Mouse (Mus musculus) CH12.LX (cell line): ENCODE data around the gene Zfp235. TPM values are rescaled to one million over a fixed set of nuclear protein-coding genes. Genes with fewer than 3 reads are reported as not detected.
A peak's percentile ranks its signal among the peaks of the same experiment; 100 is the strongest.

Experiments
- DNase-seq: peaks from one replicate; pipeline ENCODE4 v3.0.0-alpha.2; 2013; ENCODE audit errors: extremely low read depth
- H3K27ac ChIP-seq: 2 replicates; pipeline ENCODE4 v1.5.1; 2012; ENCODE audit warnings: low read depth, mild to moderate bottlenecking, control low read depth, moderate library complexity; ENCODE audit not compliant: insufficient read depth
- H3K27me3 ChIP-seq: replicated peaks from 2 replicates; pipeline ENCODE3; 2012; ENCODE audit warnings: inconsistent platforms
- H3K36me3 ChIP-seq, 2 experiments: replicated peaks in 1 of 2; 2 replicates each; pipeline versions ENCODE3 to v1.6.1; 2012; ENCODE audit warnings: inconsistent platforms in 1 of 2, low read length in 1 of 2, mild to moderate bottlenecking in 1 of 2, mixed read lengths in 1 of 2, moderate library complexity in 1 of 2; ENCODE audit not compliant: control insufficient read depth in 1 of 2, insufficient read depth in 1 of 2
- H3K4me1 ChIP-seq, 2 experiments: 2 replicates each; pipeline ENCODE4 v1.6.1; 2012; ENCODE audit warnings: inconsistent platforms in 1 of 2, moderate library complexity in 1 of 2; ENCODE audit not compliant: insufficient read depth in 2 of 2, control insufficient read depth in 1 of 2
- H3K4me2 ChIP-seq: 2 replicates; pipeline ENCODE4 v1.6.1; 2012; ENCODE audit warnings: low read depth, mild to moderate bottlenecking, control low read depth; ENCODE audit not compliant: poor library complexity, insufficient read depth, severe bottlenecking
- H3K4me3 ChIP-seq, 3 experiments: fragments of 150-350 bp in 1 of 3; sonication (generic) in 1 of 3; replicated peaks in 1 of 3; 2 replicates each; pipeline versions ENCODE3 to v1.5.1; 2011 to 2012; ENCODE audit warnings: low read depth in 2 of 3, low read length in 2 of 3, mild to moderate bottlenecking in 2 of 3, moderate library complexity in 2 of 3, control low read depth in 1 of 3, improper control_type of control experiment in 1 of 3, inconsistent platforms in 1 of 3, mixed read lengths in 1 of 3; ENCODE audit not compliant: poor library complexity in 1 of 3
- H3K79me2 ChIP-seq: replicated peaks from 2 replicates; pipeline ENCODE4 v1.6.1; 2012; ENCODE audit warnings: mild to moderate bottlenecking, moderate library complexity; ENCODE audit not compliant: control insufficient read depth, poor library complexity, insufficient read depth, severe bottlenecking; ENCODE audit errors: extremely low read depth
- H3K9ac ChIP-seq: 2 replicates; pipeline ENCODE4 v1.6.1; 2012; ENCODE audit warnings: low read depth, mild to moderate bottlenecking, control low read depth, moderate library complexity; ENCODE audit not compliant: insufficient read depth
- H3K9me3 ChIP-seq: replicated peaks from 2 replicates; pipeline ENCODE3; 2012; ENCODE audit warnings: low read length, inconsistent platforms, mixed read lengths
- CHD2 ChIP-seq: IDR thresholded peaks from 2 replicates; pipeline ENCODE4 v1.6.1; 2011; ENCODE audit warnings: low read length, improper control_type of control experiment
- CTCF ChIP-seq, 2 experiments: IDR thresholded peaks in 1 of 2; conservative IDR thresholded peaks in 1 of 2; 2 replicates each; pipeline ENCODE4 v1.5.1; 2011 to 2012; ENCODE audit warnings: low read depth in 2 of 2, low read length in 2 of 2, improper control_type of control experiment in 1 of 2, inconsistent platforms in 1 of 2, mild to moderate bottlenecking in 1 of 2, moderate library complexity in 1 of 2
- GABPA ChIP-seq: IDR thresholded peaks from 2 replicates; pipeline ENCODE4 v1.6.1; 2012; ENCODE audit warnings: low read depth, low read length, improper control_type of control experiment, inconsistent platforms; ENCODE audit not compliant: insufficient replicate concordance
- KAT2A ChIP-seq: IDR thresholded peaks from 2 replicates; pipeline ENCODE4 v1.6.1; 2012; ENCODE audit warnings: low read length, improper control_type of control experiment, inconsistent platforms; ENCODE audit not compliant: insufficient replicate concordance
- MEF2A ChIP-seq: IDR thresholded peaks from 2 replicates; pipeline ENCODE4 v1.6.1; 2014; ENCODE audit warnings: low read depth, mild to moderate bottlenecking, inconsistent platforms, low read length, improper control_type of control experiment, borderline replicate concordance
- MYC ChIP-seq: IDR thresholded peaks from 2 replicates; pipeline ENCODE4 v1.6.1; 2011; ENCODE audit warnings: low read depth, mild to moderate bottlenecking, improper control_type of control experiment, low read length
- NELFE ChIP-seq: IDR thresholded peaks from 2 replicates; pipeline ENCODE4 v1.6.1; 2011; ENCODE audit warnings: low read depth, low read length, improper control_type of control experiment
- NRF1 ChIP-seq: IDR thresholded peaks from 2 replicates; pipeline ENCODE4 v1.6.1; 2014; ENCODE audit warnings: low read depth, mild to moderate bottlenecking, inconsistent platforms, low read length, improper control_type of control experiment, moderate library complexity
- POLR2AphosphoS2 ChIP-seq: IDR thresholded peaks from 2 replicates; pipeline ENCODE4 v1.6.1; 2011; ENCODE audit warnings: low read depth, low read length, improper control_type of control experiment
- RAD21 ChIP-seq: IDR thresholded peaks from 2 replicates; pipeline ENCODE4 v1.6.1; 2011; ENCODE audit warnings: low read depth, mild to moderate bottlenecking, low read length, improper control_type of control experiment, moderate library complexity
- SMC3 ChIP-seq: IDR thresholded peaks from 2 replicates; pipeline ENCODE4 v1.6.1; 2011; ENCODE audit warnings: low read depth, low read length, improper control_type of control experiment
- TBP ChIP-seq: conservative IDR thresholded peaks from 2 replicates; pipeline ENCODE4 v1.6.1; 2011; ENCODE audit warnings: low read depth, low read length, improper control_type of control experiment
- TCF12 ChIP-seq: IDR thresholded peaks from 2 replicates; pipeline ENCODE4 v1.6.1; 2014; ENCODE audit warnings: low read depth, mild to moderate bottlenecking, inconsistent platforms, low read length, improper control_type of control experiment
- UBTF ChIP-seq: IDR thresholded peaks from 2 replicates; pipeline ENCODE4 v1.6.1; 2012; ENCODE audit warnings: low read depth, mild to moderate bottlenecking, inconsistent platforms, low read length, improper control_type of control experiment, moderate library complexity
- ZC3H11A ChIP-seq: IDR thresholded peaks from 2 replicates; pipeline ENCODE4 v1.6.1; 2012; ENCODE audit warnings: low read depth, mild to moderate bottlenecking, inconsistent platforms, low read length, improper control_type of control experiment
- dilution Hi-C: fragments of 300-500 bp; cut with MboI; formaldehyde crosslinking; loops from 2 replicates; pipeline ENCODE4 v1.14.3; 2020; ENCODE audit warnings: low sequenced_read_pairs; ENCODE audit not compliant: extremely low pct_unique_long_range_greater_than_20kb, extremely low pct_ligation_motif_present
- in situ Hi-C: fragments of 300-500 bp; cut with MboI; formaldehyde crosslinking; loops from 3 replicates; pipeline ENCODE4 v1.14.3; 2019; ENCODE audit warnings: low sequenced_read_pairs, low pct_ligation_motif_present, low pct_unique_long_range_greater_than_20kb, mixed read lengths
- polyA plus RNA-seq: library from polyadenylated mRNA; unstranded; fragments of >175 nt; gene quantifications from 2 replicates; pipeline ENCODE4 v1.2.1, GENCODE M21; 2012; ENCODE audit warnings: low read depth; ENCODE audit not compliant: insufficient read length
- total RNA-seq, 2 experiments: library from RNA; depleted of rRNA; stranded (reverse); fragments of 300-350 nt in 1 of 2; fragments of >200 nt in 1 of 2; gene quantifications; 2 replicates each; pipeline ENCODE4 v1.2.3; 2012 to 2014

Gene Zfp235
- total and polyA plus RNA-seq, 3 experiments, result 2.8 to 6.7 (median 5.9) TPM

- no peak overlapping the region for H3K4me2 ChIP-seq
- H3K27me3 ChIP-seq, result no peaks in the 10 kb centered on the region
- no peak overlapping the region for H3K4me3 ChIP-seq
- dilution Hi-C loops (no loop called here), in situ Hi-C loops (no loop called here)
- H3K9ac ChIP-seq, result no peak overlapping the region
- no peak for TF ChIP-seq SMC3
- no peak for DNase-seq
- no peaks in the 10 kb centered on the region for H3K79me2 ChIP-seq
- H3K9me3 ChIP-seq, result peaks cover 7% of the 10 kb centered on the region
- H3K36me3 ChIP-seq, result peaks cover 8 to 49% of the 10 kb centered on the region in 2 experiments
- H3K27ac ChIP-seq, result no peak overlapping the region
- H3K4me1 ChIP-seq, result peaks cover 0 to 9% of the 10 kb centered on the region in 2 experiments; a peak in 3 of 4 replicates
These were observed 8.6 kb downstream of the Zfp235 start for GRCm38 (mm10) chr7:24142566-24142965.

DNA sequence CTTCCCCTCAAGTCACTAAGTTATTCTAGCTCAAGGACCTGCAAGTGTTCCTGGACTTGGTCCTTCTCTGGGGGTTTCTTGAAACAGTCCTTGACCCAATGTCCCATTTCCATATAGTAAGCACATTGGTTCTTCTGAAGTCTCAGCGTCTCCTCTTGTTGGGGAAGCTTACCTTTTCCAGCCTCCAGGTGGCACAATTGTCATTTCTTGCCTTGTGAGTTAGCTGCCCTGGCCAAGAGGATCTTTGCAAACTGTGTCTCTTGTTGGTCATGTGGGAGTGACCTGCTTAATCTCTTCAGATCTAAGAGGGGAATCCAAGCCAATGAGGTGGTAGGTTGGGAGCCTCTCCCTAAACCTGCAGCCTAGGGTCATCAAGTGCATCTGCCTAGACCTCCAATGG, 19.3 kb downstream of the Zfp235 start:
- in situ Hi-C loops, result loop anchor here (10.0 kb wide), 1 partner anchor 142 kb away; no protein-coding TSS in a partner anchor
- peak; percentile 43 for DNase-seq
- TF ChIP-seq MYC (no peak), TCF12 (no peak), UBTF (no peak), SMC3 (peak; percentile 81), NELFE (0 out of 2 replicates have a peak, but pooled peaks have one; percentile 23), CHD2 (no peak), KAT2A (no peak), POLR2AphosphoS2 (no peak), CTCF (conservative IDR thresholded peaks at IDR 0.05 in 1 of 2, IDR thresholded peaks at IDR 0.05 in 1 of 2; ENCODE audit: low read depth in 2 of 2, low read length in 2 of 2) (peak; percentile 53 to 86), ZC3H11A (peak; percentile 56), GABPA (no peak), RAD21 (peak; percentile 84), TBP (no peak), MEF2A (no peak), NRF1 (no peak)
- no peaks in the 10 kb centered on the region for H3K4me1 ChIP-seq
- no peak overlapping the region for H3K9ac ChIP-seq
- H3K27ac ChIP-seq, result no peak overlapping the region
- no peaks in the 10 kb centered on the region for H3K79me2 ChIP-seq
- H3K4me2 ChIP-seq, result no peak overlapping the region
- H3K9me3 ChIP-seq, result peaks cover 2% of the 10 kb centered on the region
- no peaks in the 10 kb centered on the region for H3K36me3 ChIP-seq
- H3K27me3 ChIP-seq, result peaks cover 14% of the 10 kb centered on the region
- no peak overlapping the region for H3K4me3 ChIP-seq
- dilution Hi-C loops, result no loop called here
